Mouse (Mus musculus): ENCODE measurements around the gene Mpdz. TPM values are rescaled to one million over a fixed set of nuclear protein-coding genes. Genes with fewer than 3 reads are reported as not detected.

The Mpdz gene
- polyA plus RNA-seq, 1 experiment: 0.40 TPM

DNA sequence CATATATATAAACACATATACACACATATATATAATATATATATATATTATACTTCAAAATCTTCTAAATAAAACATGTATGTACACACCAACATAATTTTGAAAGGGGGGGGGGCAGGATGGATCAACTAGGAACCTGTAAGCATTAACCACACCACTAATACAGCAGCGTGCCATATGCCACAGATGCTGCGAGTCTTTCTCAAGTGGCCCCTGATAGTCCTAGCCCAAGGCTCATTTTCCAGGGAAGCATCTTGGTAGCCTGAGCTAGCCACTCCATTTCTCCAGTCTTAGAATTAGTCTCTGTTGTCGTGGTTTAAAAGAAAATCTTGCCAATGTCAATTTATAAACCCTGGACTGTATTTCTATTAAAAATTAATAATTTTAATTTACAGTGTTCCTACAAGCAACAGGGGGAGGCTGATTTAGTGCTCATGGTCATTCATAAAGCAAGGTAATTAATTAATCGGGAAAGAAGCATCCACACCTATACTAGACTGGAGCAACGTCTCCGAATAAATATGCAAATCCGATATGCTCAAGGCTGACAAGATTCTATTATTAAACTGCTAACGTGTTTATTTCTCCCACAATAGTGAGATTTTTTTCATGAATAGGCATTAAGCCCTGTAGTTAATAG is 27.8 kb downstream of the Mpdz start:
- Histone ChIP-seq H3K27ac (ENCODE audit: insufficient read depth, low read depth, low read length) (no peak overlapping the region), H3K4me1 (ENCODE audit: control insufficient read depth, insufficient read depth, low read length) (no peaks in the 10 kb centered on the region), H3K4me3 (ENCODE audit: insufficient read depth, low read length) (no peak overlapping the region)
- TF ChIP-seq POLR2A (IDR thresholded peaks at IDR 0.05; ENCODE audit: borderline replicate concordance, low read depth, low read length): no peak
- TF ChIP-seq CTCF (IDR thresholded peaks at IDR 0.05; ENCODE audit: low read depth, low read length): no peak

- TF ChIP-seq CTCF (IDR thresholded peaks at IDR 0.05; ENCODE audit: low read depth, low read length) (no peak), POLR2A (IDR thresholded peaks at IDR 0.05; ENCODE audit: borderline replicate concordance, low read depth, low read length) (no peak)
- no peak overlapping the region for H3K4me3 ChIP-seq (ENCODE audit: insufficient read depth, low read length)
- H3K4me1 ChIP-seq (ENCODE audit: control insufficient read depth, insufficient read depth, low read length): no peaks in the 10 kb centered on the region
- no peak overlapping the region for H3K27ac ChIP-seq (ENCODE audit: insufficient read depth, low read depth, low read length)
Measured at GRCm38 (mm10) chr4:81396883-81397282, 45.7 kb downstream of the Mpdz start.

DNA sequence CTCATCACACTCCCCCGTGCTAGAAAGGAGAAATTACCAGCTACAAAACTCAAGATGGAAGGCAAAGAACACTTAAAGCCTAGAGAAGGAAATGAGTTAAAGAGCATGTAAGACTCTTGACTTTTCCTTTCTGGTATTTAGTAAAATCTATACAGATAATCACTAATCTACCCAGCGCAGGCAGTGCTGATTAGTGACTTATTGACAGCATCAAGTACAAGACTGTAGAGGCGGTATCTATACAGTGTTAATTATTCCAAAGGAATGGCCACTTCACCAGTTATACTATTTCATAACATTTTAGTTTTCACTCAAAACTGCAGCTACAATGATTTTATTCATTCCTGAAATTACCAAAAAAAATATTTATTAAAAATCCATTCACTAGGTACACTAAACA is 49.7 kb downstream of the Mpdz start:
- TF ChIP-seq CTCF (IDR thresholded peaks at IDR 0.05; ENCODE audit: low read depth, low read length) (no peak), POLR2A (IDR thresholded peaks at IDR 0.05; ENCODE audit: borderline replicate concordance, low read depth, low read length) (no peak)
- no peaks in the 10 kb centered on the region for H3K4me1 ChIP-seq (ENCODE audit: control insufficient read depth, insufficient read depth, low read length)
- no peak overlapping the region for H3K4me3 ChIP-seq (ENCODE audit: insufficient read depth, low read length)
- no peak overlapping the region for H3K27ac ChIP-seq (ENCODE audit: insufficient read depth, low read depth, low read length)

- Histone ChIP-seq H3K27ac (ENCODE audit: insufficient read depth, low read depth, low read length) (no peak overlapping the region), H3K4me3 (ENCODE audit: insufficient read depth, low read length) (no peak overlapping the region), H3K4me1 (ENCODE audit: control insufficient read depth, insufficient read depth, low read length) (no peaks in the 10 kb centered on the region)
- no peak for TF ChIP-seq POLR2A (IDR thresholded peaks at IDR 0.05; ENCODE audit: borderline replicate concordance, low read depth, low read length)
- no peak for TF ChIP-seq CTCF (IDR thresholded peaks at IDR 0.05; ENCODE audit: low read depth, low read length)
Measured at GRCm38 (mm10) chr4:81389263-81389662, 53.4 kb downstream of the Mpdz start.

GRCm38 (mm10) chr4:81387644-81388043 is 55.0 kb downstream of the Mpdz start:
- H3K4me3 ChIP-seq (ENCODE audit: insufficient read depth, low read length): no peak overlapping the region
- TF ChIP-seq CTCF (IDR thresholded peaks at IDR 0.05; ENCODE audit: low read depth, low read length): no peak
- TF ChIP-seq POLR2A (IDR thresholded peaks at IDR 0.05; ENCODE audit: borderline replicate concordance, low read depth, low read length): no peak
- H3K4me1 ChIP-seq (ENCODE audit: control insufficient read depth, insufficient read depth, low read length): no peaks in the 10 kb centered on the region
- H3K27ac ChIP-seq (ENCODE audit: insufficient read depth, low read depth, low read length): no peak overlapping the region

- no peak overlapping the region for H3K27ac ChIP-seq (ENCODE audit: insufficient read depth, low read depth, low read length)
- TF ChIP-seq CTCF (IDR thresholded peaks at IDR 0.05; ENCODE audit: low read depth, low read length) (no peak), POLR2A (IDR thresholded peaks at IDR 0.05; ENCODE audit: borderline replicate concordance, low read depth, low read length) (no peak)
- H3K4me3 ChIP-seq (ENCODE audit: insufficient read depth, low read length): no peak overlapping the region
- no peaks in the 10 kb centered on the region for H3K4me1 ChIP-seq (ENCODE audit: control insufficient read depth, insufficient read depth, low read length)
Measured at GRCm38 (mm10) chr4:81372355-81372754, 70.3 kb downstream of the Mpdz start.

- no peaks in the 10 kb centered on the region for H3K4me1 ChIP-seq (ENCODE audit: control insufficient read depth, insufficient read depth, low read length)
- H3K27ac ChIP-seq (ENCODE audit: insufficient read depth, low read depth, low read length): no peak overlapping the region
- H3K4me3 ChIP-seq (ENCODE audit: insufficient read depth, low read length): no peak overlapping the region
- TF ChIP-seq CTCF (IDR thresholded peaks at IDR 0.05; ENCODE audit: low read depth, low read length): no peak
- TF ChIP-seq POLR2A (IDR thresholded peaks at IDR 0.05; ENCODE audit: borderline replicate concordance, low read depth, low read length): no peak
Measured at GRCm38 (mm10) chr4:81351368-81351767, 91.2 kb downstream of the Mpdz start.

GRCm38 (mm10) chr4:81348646-81349045 is 94.0 kb downstream of the Mpdz start:
- Histone ChIP-seq H3K4me3 (ENCODE audit: insufficient read depth, low read length) (no peak overlapping the region), H3K27ac (ENCODE audit: insufficient read depth, low read depth, low read length) (no peak overlapping the region), H3K4me1 (ENCODE audit: control insufficient read depth, insufficient read depth, low read length) (no peaks in the 10 kb centered on the region)
- TF ChIP-seq POLR2A (IDR thresholded peaks at IDR 0.05; ENCODE audit: borderline replicate concordance, low read depth, low read length): no peak
- no peak for TF ChIP-seq CTCF (IDR thresholded peaks at IDR 0.05; ENCODE audit: low read depth, low read length)

- H3K27ac ChIP-seq (ENCODE audit: insufficient read depth, low read depth, low read length): no peak overlapping the region
- no peak overlapping the region for H3K4me3 ChIP-seq (ENCODE audit: insufficient read depth, low read length)
- H3K4me1 ChIP-seq (ENCODE audit: control insufficient read depth, insufficient read depth, low read length): no peaks in the 10 kb centered on the region
- TF ChIP-seq CTCF (IDR thresholded peaks at IDR 0.05; ENCODE audit: low read depth, low read length) (no peak), POLR2A (IDR thresholded peaks at IDR 0.05; ENCODE audit: borderline replicate concordance, low read depth, low read length) (no peak)
Measured at GRCm38 (mm10) chr4:81345141-81345540, 97.5 kb downstream of the Mpdz start.

DNA sequence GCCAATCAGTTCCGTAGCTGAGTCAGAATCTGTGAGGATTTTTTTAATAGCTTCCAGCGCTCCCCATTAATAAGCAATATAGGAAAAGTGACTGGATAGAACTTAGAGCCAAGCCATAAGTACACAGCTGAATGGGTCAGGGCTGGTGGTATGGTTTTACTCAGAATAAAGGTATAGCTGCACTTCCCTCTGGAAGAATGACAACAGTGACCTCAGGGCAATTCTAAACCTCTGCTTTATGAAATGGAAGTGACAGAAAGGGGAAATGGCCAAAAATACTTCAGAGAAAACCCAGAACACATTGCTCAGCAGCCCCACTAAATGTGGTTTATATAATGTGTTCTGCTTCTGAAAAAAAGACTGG is 109.0 kb downstream of the Mpdz start:
- Histone ChIP-seq H3K27ac (ENCODE audit: insufficient read depth, low read depth, low read length) (no peak overlapping the region), H3K4me3 (ENCODE audit: insufficient read depth, low read length) (no peak overlapping the region), H3K4me1 (ENCODE audit: control insufficient read depth, insufficient read depth, low read length) (no peaks in the 10 kb centered on the region)
- TF ChIP-seq CTCF (IDR thresholded peaks at IDR 0.05; ENCODE audit: low read depth, low read length): no peak
- no peak for TF ChIP-seq POLR2A (IDR thresholded peaks at IDR 0.05; ENCODE audit: borderline replicate concordance, low read depth, low read length)
